Mouse (Mus musculus): ENCODE data around the gene Axl. TPM values are rescaled to one million over a fixed set of nuclear protein-coding genes. Genes with fewer than 3 reads are reported as not detected.
"Not testable (repeated sequence)": the region's sequence is repeated elsewhere in the genome, so short reads cannot be mapped to it uniquely, and the experiment has no call there.

Axl gene
- polyA plus RNA-seq, 1 experiment from 2014 or later = 55.1 TPM

DNA sequence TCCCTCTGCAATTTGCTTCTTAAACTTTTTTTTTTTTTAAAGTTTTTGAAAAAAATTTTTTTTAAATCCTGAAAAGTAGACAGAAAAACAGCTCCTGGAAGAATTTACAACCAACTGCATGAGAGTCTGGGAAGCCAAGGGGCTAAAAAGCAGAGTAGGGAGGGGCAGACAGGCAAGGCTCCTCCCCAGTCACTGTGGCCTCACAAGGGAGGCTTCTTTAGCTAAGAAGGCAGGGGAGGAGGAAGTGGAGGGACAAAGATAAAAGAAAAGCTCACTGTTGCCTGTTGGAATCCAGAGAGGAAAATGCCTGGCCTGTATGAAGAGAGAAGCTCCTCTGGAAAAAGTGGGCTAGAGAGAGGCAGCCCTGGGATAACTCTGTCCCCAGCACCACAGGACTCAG lies 66.7 kb downstream of the Axl start:
- H3K27ac ChIP-seq (ENCODE audit: low read length); H3K4me2 ChIP-seq (ENCODE audit: low read depth, low read length); H3K4me3 ChIP-seq (ENCODE audit: low read length); H3K9me3 ChIP-seq (ENCODE audit: control insufficient read depth, low read length); H3K27me3 ChIP-seq (ENCODE audit: control insufficient read depth, insufficient read depth, low read depth, low read length); ATAC-seq (ENCODE audit: low read depth); H3K9ac ChIP-seq (ENCODE audit: low read length): not testable (repeated sequence)
- Histone ChIP-seq H3K4me1 (replicated peaks; ENCODE audit: control insufficient read depth, insufficient read depth, low read length) (peaks cover 17% of the 10 kb centered on the region), H3K36me3 (ENCODE audit: control insufficient read depth, insufficient read depth, low read length) (peaks cover 54% of the 10 kb centered on the region)

DNA sequence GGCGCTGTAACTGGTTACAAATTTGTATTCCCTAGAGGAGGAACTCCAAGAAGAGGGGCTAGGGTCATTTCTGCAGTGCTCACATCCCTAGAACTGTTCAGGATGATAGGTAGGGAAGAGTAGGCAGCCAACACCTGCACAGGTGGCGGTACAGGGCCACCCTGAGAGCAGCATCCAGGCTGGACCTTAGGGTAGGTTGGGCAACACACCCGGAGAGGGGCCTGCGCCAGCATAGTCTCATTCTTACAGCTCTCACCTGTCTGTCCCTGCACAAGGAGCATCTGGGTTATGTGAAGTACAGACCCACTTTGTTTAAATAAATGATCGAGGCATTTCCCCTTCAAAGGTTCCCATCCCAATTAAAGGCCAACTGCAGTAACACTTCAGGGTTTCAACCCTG lies 67.7 kb downstream of the Axl start:
- Histone ChIP-seq H3K27ac (ENCODE audit: low read length) (no peak overlapping the region), H3K4me3 (ENCODE audit: low read length) (no peak overlapping the region), H3K4me1 (replicated peaks; ENCODE audit: control insufficient read depth, insufficient read depth, low read length) (peaks cover 17% of the 10 kb centered on the region), H3K9ac (ENCODE audit: low read length) (no peak overlapping the region), H3K9me3 (ENCODE audit: control insufficient read depth, low read length) (no peaks in the 10 kb centered on the region), H3K27me3 (ENCODE audit: control insufficient read depth, insufficient read depth, low read depth, low read length) (no peaks in the 10 kb centered on the region), H3K36me3 (ENCODE audit: control insufficient read depth, insufficient read depth, low read length) (peaks cover 47% of the 10 kb centered on the region), H3K4me2 (ENCODE audit: low read depth, low read length) (no peak overlapping the region)
- no peak for ATAC-seq (ENCODE audit: low read depth)
- 77% methylated on average over 5 of the region's 5 CpGs for WGBS

DNA sequence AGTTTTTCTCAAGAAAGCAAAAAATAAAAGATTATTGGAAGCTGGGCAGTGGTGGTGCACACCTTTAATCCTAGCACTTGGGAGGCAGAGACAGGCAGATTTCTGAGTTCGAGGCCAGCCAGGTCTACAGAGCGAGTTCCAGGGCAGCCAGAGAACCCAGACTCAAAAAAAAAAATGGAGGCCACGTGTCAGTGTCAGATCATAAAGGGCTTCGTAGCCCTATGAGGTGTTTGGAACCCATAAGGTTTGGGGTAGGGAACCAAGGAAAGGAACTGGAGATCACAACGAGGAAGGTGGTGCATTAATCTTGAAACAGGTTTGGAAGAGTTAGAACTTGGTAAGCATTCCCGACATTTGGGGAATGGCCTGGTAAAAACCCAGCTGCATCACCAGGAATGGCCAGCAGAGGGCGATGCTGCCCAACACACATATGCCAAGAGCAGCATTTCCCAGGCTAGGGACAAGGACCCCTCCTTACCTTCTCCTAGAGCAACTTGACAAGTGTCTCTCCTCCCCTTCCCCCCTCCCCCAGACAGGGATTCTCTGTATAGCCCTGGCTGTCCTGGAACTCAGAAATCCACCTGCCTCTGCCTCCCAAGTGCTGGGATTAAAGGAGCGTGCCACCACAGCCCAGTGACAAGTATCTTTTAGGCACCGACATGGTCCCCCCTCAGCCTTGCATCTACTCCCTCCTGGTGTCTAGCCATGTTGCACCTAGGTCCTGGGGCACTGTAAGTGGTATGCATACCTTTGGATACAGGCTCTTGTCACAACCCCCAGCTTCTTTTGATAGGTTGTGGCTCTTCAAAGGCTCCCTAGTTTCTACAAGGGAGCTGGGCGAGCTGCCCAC lies 68.5 kb downstream of the Axl start:
- no peak overlapping the region for H3K27ac ChIP-seq (ENCODE audit: low read length)

DNA sequence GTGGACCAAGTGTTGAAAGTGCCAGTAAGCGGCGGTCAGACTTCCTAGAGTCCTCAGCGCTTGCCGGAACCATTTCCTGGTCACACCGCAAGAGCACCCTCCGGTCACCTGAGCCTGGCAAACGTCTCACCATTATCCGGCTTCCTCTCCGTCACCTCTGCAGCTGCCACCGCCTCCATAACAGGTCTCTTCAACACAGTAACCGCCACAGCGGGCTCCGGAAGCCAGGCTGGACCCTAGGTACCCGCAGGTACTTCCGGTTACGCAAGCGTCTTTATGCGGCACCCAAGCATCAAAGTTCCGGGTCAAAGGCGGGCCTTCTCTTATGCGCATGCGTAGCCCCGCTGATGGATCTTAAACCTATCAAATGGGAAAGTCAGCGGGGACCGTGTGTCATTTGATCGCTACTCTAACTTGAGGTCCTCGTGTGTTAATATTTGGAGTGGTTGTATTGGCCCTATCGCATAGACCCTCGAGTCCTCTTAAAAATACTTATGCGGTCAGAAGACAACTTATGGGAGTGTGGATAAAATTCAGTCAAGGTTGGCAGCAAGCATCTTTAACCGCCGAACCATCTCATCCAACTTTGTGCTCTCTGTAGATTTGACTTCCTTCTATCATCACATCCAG lies 69.6 kb downstream of the Axl start, which contains the start of gene Ccdc97:
Gene Ccdc97 (minus strand): TSS at position 301 of the 630 bp plus-strand sequence.
- H3K27ac ChIP-seq (ENCODE audit: low read length) = peak within 1 kb of the TSS; percentile 87
- peak within 1 kb of the TSS; percentile 89 for H3K4me2 ChIP-seq (ENCODE audit: low read depth, low read length)
- no peaks in the 10 kb centered on the region for H3K9me3 ChIP-seq (ENCODE audit: control insufficient read depth, low read length)
- peak; percentile 90 for ATAC-seq (ENCODE audit: low read depth)
- H3K4me3 ChIP-seq (ENCODE audit: low read length) = peak within 1 kb of the TSS; percentile 63
- peak within 1 kb of the TSS; percentile 70 for H3K9ac ChIP-seq (ENCODE audit: low read length)
- peaks cover 46% of the 10 kb centered on the region for H3K36me3 ChIP-seq (ENCODE audit: control insufficient read depth, insufficient read depth, low read length)
- H3K4me1 ChIP-seq (replicated peaks; ENCODE audit: control insufficient read depth, insufficient read depth, low read length) = peaks cover 17% of the 10 kb centered on the region
- 2% methylated on average over 32 of the region's 32 CpGs for WGBS
- H3K27me3 ChIP-seq (ENCODE audit: control insufficient read depth, insufficient read depth, low read depth, low read length) = no peaks in the 10 kb centered on the region

More for the DNA sequence above, 68.5 kb downstream of the Axl start:
- Histone ChIP-seq H3K4me3 (ENCODE audit: low read length) (no peak overlapping the region), H3K4me1 (replicated peaks; ENCODE audit: control insufficient read depth, insufficient read depth, low read length) (peaks cover 17% of the 10 kb centered on the region), H3K36me3 (ENCODE audit: control insufficient read depth, insufficient read depth, low read length) (peaks cover 46% of the 10 kb centered on the region), H3K27me3 (ENCODE audit: control insufficient read depth, insufficient read depth, low read depth, low read length) (no peaks in the 10 kb centered on the region), H3K4me2 (ENCODE audit: low read depth, low read length) (peak overlapping the region; percentile 89; the same call in 1 of the 2 replicates), H3K9ac (ENCODE audit: low read length) (no peak overlapping the region), H3K9me3 (ENCODE audit: control insufficient read depth, low read length) (no peaks in the 10 kb centered on the region)
- WGBS = 57% methylated on average over 10 of the region's 10 CpGs
- ATAC-seq (ENCODE audit: low read depth) = peak; percentile 43

DNA sequence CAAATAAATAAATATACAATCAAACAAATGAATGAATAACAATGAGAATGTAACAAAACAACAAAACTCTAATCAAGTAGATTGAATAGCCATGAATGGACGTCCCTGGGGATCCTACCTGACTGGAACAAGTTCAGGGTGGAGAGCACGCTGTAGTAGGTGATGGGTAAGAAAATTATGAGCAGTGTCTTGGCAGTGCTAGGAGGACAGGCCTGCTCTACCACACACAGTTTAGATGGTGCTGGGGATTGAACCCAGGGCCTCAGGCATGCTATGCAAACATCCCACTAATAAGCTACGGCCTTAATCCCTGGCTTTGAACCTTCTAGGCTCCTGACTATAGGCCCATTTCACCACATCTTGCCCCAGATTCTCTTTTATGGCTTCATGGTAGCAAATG lies 71.0 kb downstream of the Axl start:
- Histone ChIP-seq H3K36me3 (ENCODE audit: control insufficient read depth, insufficient read depth, low read length) (peaks cover 46% of the 10 kb centered on the region), H3K9me3 (ENCODE audit: control insufficient read depth, low read length) (no peaks in the 10 kb centered on the region), H3K4me3 (ENCODE audit: low read length) (peak overlapping the region; percentile 63), H3K9ac (ENCODE audit: low read length) (no peak overlapping the region), H3K4me1 (replicated peaks; ENCODE audit: control insufficient read depth, insufficient read depth, low read length) (peaks cover 17% of the 10 kb centered on the region), H3K4me2 (ENCODE audit: low read depth, low read length) (no peak overlapping the region), H3K27me3 (ENCODE audit: control insufficient read depth, insufficient read depth, low read depth, low read length) (no peaks in the 10 kb centered on the region), H3K27ac (ENCODE audit: low read length) (no peak overlapping the region)
- ATAC-seq (ENCODE audit: low read depth) = no peak
- 84% methylated on average over 3 of the region's 3 CpGs for WGBS

DNA sequence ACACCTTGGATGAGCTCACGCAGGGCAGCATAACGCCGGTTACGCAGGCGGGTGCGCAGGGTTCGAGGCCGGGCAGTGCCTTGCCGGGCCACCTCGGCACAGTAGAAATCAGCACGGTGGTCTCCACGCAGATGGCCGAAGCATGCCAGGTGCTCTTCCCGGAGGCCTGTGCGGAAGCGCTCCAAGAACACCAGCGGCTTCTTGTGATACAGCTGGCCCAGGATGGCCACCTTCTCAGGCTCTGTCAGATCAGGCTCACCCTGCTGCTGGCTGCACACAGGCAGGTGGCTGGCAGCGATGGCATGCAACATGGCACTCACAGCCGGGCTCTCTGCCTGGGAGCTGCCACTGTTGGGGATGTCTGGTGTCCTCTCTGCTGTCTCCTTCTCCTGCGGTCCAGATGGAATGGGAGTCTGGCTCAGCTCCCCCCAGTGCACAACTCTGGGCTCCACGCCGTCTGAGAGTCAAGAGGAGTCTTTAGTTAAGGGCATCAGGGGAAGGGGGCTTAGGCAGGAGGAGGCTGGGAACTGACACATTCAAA lies 72.7 kb downstream of the Axl start:
- H3K4me2 ChIP-seq (ENCODE audit: low read depth, low read length) = no peak overlapping the region
- H3K27ac ChIP-seq (ENCODE audit: low read length) = no peak overlapping the region
- peaks cover 17% of the 10 kb centered on the region for H3K4me1 ChIP-seq (replicated peaks; ENCODE audit: control insufficient read depth, insufficient read depth, low read length)
- 93% methylated on average over 22 of the region's 22 CpGs for WGBS
- no peak overlapping the region for H3K4me3 ChIP-seq (ENCODE audit: low read length)
- H3K36me3 ChIP-seq (ENCODE audit: control insufficient read depth, insufficient read depth, low read length) = peaks cover 35% of the 10 kb centered on the region
- no peaks in the 10 kb centered on the region for H3K9me3 ChIP-seq (ENCODE audit: control insufficient read depth, low read length)
- no peak overlapping the region for H3K9ac ChIP-seq (ENCODE audit: low read length)
- no peaks in the 10 kb centered on the region for H3K27me3 ChIP-seq (ENCODE audit: control insufficient read depth, insufficient read depth, low read depth, low read length)
- ATAC-seq (ENCODE audit: low read depth) = no peak

DNA sequence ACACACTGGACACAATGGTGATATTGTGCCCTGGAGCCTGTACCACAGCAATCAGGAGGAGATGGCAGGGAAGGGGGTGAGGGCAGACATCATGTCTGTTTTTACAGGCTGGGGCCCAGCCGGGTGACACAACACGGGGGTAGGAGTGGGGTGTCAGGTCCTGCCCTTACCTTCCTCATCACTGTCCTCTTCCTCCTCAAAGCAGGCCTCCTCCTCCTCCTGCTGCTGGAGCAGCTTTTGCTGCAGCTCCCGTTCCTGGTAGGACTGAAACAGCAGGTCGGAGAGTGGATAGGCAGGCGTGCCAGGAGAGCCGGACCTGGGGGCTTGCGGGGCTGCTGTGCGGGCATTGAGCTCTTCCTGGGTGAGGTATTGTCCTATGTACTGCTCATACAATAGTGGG lies 73.9 kb downstream of the Axl start:
- Histone ChIP-seq H3K27ac (ENCODE audit: low read length) (no peak overlapping the region), H3K9me3 (ENCODE audit: control insufficient read depth, low read length) (no peaks in the 10 kb centered on the region), H3K4me1 (replicated peaks; ENCODE audit: control insufficient read depth, insufficient read depth, low read length) (peaks cover 20% of the 10 kb centered on the region), H3K9ac (ENCODE audit: low read length) (no peak overlapping the region), H3K36me3 (ENCODE audit: control insufficient read depth, insufficient read depth, low read length) (peaks cover 33% of the 10 kb centered on the region), H3K4me2 (ENCODE audit: low read depth, low read length) (no peak overlapping the region), H3K27me3 (ENCODE audit: control insufficient read depth, insufficient read depth, low read depth, low read length) (no peaks in the 10 kb centered on the region), H3K4me3 (ENCODE audit: low read length) (no peak overlapping the region)
- WGBS = 93% methylated on average over 8 of the region's 8 CpGs
- ATAC-seq (ENCODE audit: low read depth) = no peak

DNA sequence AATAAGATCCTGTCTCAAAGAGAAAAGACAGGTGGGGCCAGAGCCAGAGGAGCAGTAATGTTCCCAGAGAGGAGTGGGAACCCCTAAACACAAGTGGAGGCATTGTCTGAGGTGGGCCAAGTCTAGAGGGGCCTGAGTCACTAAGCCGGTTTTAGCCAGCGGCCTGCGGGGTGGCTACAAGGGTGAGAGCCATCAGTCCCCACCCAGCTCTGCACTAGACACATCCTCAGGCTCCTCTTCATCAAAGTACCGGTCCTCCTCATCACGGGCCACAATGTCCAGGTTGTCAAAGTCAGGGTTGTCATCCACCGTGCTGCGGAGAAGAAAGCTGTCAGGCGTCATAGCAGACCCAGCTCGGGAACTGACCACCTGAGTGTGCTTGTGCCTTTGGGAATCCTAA lies 75.7 kb downstream of the Axl start:
- Histone ChIP-seq H3K9me3 (ENCODE audit: control insufficient read depth, low read length) (no peaks in the 10 kb centered on the region), H3K9ac (ENCODE audit: low read length) (no peak overlapping the region), H3K36me3 (ENCODE audit: control insufficient read depth, insufficient read depth, low read length) (peaks cover 33% of the 10 kb centered on the region), H3K4me1 (replicated peaks; ENCODE audit: control insufficient read depth, insufficient read depth, low read length) (peaks cover 14% of the 10 kb centered on the region), H3K27me3 (ENCODE audit: control insufficient read depth, insufficient read depth, low read depth, low read length) (no peaks in the 10 kb centered on the region), H3K4me2 (ENCODE audit: low read depth, low read length) (no peak overlapping the region), H3K4me3 (ENCODE audit: low read length) (no peak overlapping the region), H3K27ac (ENCODE audit: low read length) (no peak overlapping the region)
- 82% methylated on average over 9 of the region's 9 CpGs for WGBS
- no peak for ATAC-seq (ENCODE audit: low read depth)

DNA sequence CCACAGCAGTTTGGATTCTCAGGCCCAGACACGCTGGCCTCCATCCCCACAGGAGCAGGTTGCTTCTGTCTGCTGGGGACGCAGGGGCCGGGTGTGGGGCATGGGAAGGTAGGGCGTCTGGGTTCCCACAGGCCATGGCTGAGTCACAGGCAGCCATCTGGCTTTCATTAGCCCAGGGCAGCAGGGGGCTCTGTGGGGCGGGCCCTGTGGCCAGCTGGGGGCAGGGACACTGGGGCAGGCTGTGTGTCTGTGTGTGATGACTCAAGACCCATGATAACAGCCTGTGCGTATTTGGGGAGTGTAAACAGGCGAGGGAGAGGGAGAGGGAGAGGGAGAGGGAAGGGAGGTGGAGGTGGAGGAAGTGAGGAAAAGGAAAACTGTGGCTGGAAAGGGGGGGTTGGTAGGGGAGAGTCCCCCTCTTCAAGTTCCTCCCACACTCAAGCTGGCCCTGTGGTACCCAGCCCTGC lies 76.7 kb downstream of the Axl start:
- Histone ChIP-seq H3K4me2 (ENCODE audit: low read depth, low read length) (no peak overlapping the region), H3K4me1 (replicated peaks; ENCODE audit: control insufficient read depth, insufficient read depth, low read length) (peaks cover 18% of the 10 kb centered on the region), H3K9ac (ENCODE audit: low read length) (no peak overlapping the region), H3K9me3 (ENCODE audit: control insufficient read depth, low read length) (no peaks in the 10 kb centered on the region), H3K27ac (ENCODE audit: low read length) (no peak overlapping the region), H3K4me3 (ENCODE audit: low read length) (no peak overlapping the region), H3K27me3 (ENCODE audit: control insufficient read depth, insufficient read depth, low read depth, low read length) (no peaks in the 10 kb centered on the region), H3K36me3 (ENCODE audit: control insufficient read depth, insufficient read depth, low read length) (peaks cover 33% of the 10 kb centered on the region)
- WGBS = 39% methylated on average over 7 of the region's 7 CpGs
- ATAC-seq (ENCODE audit: low read depth) = no peak
